Mouse (Mus musculus) neutrophil, adult 65 days (primary cell): Measurements from ENCODE around the gene Zfp629. TPM values are rescaled to one million over a fixed set of nuclear protein-coding genes. Genes with fewer than 3 reads are reported as not detected.

ENCODE experiments used
- total RNA-seq: library from RNA; stranded (reverse); gene quantifications from 2 replicates; pipeline ENCODE4 v1.2.4, GENCODE M21; 2023

The Zfp629 gene
- 2.6 and 2.7 TPM in 2 replicates for total RNA-seq

DNA sequence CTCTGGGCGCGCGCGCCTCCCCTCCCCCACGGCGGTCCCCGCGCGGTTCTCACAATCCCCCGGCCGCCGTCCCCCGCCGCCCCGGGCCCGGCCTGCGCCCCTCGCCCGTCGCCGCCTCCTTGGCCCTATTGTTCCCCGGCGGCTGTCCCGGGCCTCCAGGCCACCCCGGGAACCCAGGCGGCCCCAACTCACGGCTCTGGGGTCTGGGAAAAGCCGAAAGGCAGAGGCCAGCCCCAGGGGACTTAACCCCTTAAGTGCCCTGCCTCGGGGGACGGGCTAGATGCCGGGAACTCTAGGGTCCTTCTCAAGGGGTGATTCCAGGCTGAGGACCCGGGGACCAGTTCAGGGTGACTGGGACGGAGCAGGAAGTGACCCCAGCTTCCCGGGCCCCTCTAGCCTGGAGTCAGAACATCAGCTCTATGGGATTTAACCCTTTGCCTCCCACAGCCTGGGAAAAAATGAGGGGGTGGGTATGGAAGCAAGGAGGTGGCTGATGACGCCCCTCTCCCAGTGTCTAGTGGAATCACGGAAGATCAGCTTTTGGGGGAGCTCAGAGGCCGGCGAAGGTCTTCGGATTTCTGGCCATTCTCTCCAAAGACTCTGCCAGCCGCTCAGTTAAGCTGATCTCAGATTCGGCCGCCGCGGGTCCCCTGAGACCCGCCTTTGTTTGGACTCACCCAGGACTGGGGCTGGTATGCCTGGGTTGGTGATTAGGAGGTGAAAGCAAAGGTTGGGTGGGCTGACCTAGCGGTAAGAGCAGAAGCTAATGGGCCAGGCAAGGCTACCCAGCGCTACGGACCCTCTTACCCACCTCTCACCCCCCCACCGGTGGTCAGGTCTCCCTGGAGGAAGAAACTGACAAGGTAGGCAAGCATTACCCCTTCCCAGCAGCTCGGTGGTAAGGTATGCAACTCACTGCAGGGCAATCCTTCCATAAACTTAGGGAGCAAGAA, at the start of gene Zfp629:
Zfp629 (minus strand) TSS at position 907 of the 953 bp plus-strand sequence.

GRCm38 (mm10) chr7:127588011-127588871, 27.4 kb downstream of the Zfp629 start, which contains the start of the genes Ccdc189 and Rnf40:
Gene Ccdc189, minus strand, starts transcription at chr7:127588595.
Gene Rnf40, plus strand, starts transcription at chr7:127588767.

DNA sequence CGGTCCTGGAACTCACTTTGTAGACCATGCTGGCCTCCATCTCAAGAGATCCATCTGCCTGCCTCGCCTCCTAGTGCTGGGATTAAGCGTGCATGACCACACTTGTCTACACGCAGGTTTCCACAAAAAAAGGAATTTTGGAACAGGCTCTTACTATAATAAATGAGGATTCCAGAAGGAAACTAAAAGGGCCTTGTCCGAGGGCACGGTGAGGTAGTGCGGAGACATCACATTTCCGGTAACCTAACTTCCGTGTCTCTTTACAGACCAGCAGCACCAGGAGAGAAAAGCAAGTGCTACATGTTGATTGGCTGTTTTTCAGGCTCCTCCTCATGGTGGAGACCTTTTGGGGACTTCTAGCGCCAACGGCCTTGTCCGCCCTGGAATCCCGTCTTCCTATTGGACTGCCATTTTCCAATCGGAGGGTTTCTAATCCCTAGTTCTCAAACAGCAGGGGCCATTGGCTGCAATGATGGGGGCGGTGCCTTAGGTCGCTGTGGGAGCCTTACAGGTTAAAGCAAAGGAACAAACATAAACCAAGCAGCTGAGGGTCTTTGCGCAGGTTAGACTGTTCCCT, 42.6 kb downstream of the Zfp629 start, which contains the start of gene Phkg2:
Phkg2 (plus strand) TSS at position 446 of the 577 bp plus-strand sequence.

DNA sequence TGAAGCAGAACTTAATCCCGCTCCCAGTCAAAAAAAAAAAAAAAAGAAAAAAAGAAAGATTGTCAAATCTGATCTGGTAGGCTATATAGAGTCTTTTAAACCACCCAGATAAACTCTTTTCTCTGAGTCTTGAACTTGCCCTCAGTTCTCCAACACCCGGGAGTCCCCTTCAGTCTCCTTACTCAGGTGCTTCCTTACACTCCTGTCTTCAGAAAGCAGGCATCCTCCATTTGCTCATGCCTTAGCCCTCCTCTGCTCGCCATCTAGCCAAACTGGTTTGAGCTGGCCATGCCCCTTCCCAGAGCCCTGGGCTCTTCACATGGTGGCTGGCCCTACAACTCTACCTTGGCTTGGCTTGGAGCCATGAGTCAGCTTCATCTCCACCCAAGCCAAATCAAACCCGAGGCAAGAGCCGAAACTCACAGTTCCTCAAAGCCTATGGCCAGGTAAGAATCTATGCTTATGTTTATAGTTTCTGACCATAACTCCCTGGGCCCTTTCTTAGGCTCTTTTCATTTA, 54.2 kb downstream of the Zfp629 start, which contains the start of gene Tmem265:
Tmem265 (plus strand) TSS at position 51 of the 519 bp plus-strand sequence.

Other genes with a start within 250 kb of the Zfp629 start
- gene Zfp747, start 239.7 kb downstream of the Zfp629 start, total RNA-seq, result 3.9 and 5.9 TPM in 2 replicates
- 1.3 and 1.5 TPM in 2 replicates for gene 9130019O22Rik, start 228.6 kb downstream of the Zfp629 start, total RNA-seq
- gene E430018J23Rik, start 222.2 kb downstream of the Zfp629 start, total RNA-seq, result 1.1 and 1.4 TPM in 2 replicates
- gene Zfp764, start 209.0 kb downstream of the Zfp629 start, total RNA-seq, result 1.5 and 2.2 TPM in 2 replicates
- gene Zfp688, start 193.7 kb downstream of the Zfp629 start, total RNA-seq, result 13.2 and 14.6 TPM in 2 replicates
- gene Zfp689, start 166.6 kb downstream of the Zfp629 start, total RNA-seq, result 2.1 and 3.1 TPM in 2 replicates
- 153 and 167 TPM in 2 replicates for gene Prr14, start 156.2 kb downstream of the Zfp629 start, total RNA-seq
- 324 and 414 TPM in 2 replicates for gene Fbrs, start 136.6 kb downstream of the Zfp629 start, total RNA-seq
- gene Srcap, start 103.8 kb downstream of the Zfp629 start, total RNA-seq, result 77.3 and 96.9 TPM in 2 replicates
- 16.4 and 27.7 TPM in 2 replicates for gene Gm42715, start 96.2 kb downstream of the Zfp629 start, total RNA-seq
- not detected in 2 replicates for gene Tmem265, start 54.4 kb downstream of the Zfp629 start, total RNA-seq
- 132 and 168 TPM in 2 replicates for gene Phkg2, start 42.5 kb downstream of the Zfp629 start, total RNA-seq
- gene Ccdc189, start 27.2 kb downstream of the Zfp629 start, total RNA-seq, result 18.5 and 19.6 TPM in 2 replicates
- gene Rnf40, start 27.0 kb downstream of the Zfp629 start, total RNA-seq, result 199 and 280 TPM in 2 replicates
- 26.0 and 31.1 TPM in 2 replicates for gene Bcl7c, start 93.1 kb upstream of the Zfp629 start, total RNA-seq
- gene Ctf1, start 96.9 kb upstream of the Zfp629 start, total RNA-seq, result not detected in 2 replicates
- gene Ctf2, start 116.4 kb upstream of the Zfp629 start, total RNA-seq, result not detected in 2 replicates
- 5.9 and 7.9 TPM in 2 replicates for gene Fbxl19, start 128.7 kb upstream of the Zfp629 start, total RNA-seq
- gene Orai3, start 154.0 kb upstream of the Zfp629 start, total RNA-seq, result 21.4 and 28.6 TPM in 2 replicates
- 31.3 and 40.4 TPM in 2 replicates for gene Setd1a, start 160.9 kb upstream of the Zfp629 start, total RNA-seq
- 3.8 TPM in 1 of 2 replicates, not detected in the other for gene Gm49388, start 169.8 kb upstream of the Zfp629 start, total RNA-seq
- gene Hsd3b7, start 184.8 kb upstream of the Zfp629 start, total RNA-seq, result 9.7 and 10.8 TPM in 2 replicates
- 55.8 and 70.3 TPM in 2 replicates for gene Stx4a, start 208.5 kb upstream of the Zfp629 start, total RNA-seq
- gene Stx1b, start 208.8 kb upstream of the Zfp629 start, total RNA-seq, result not detected in 2 replicates